Mouse (Mus musculus) liver, embryonic 15.5 days (tissue): ENCODE measurements around the gene Olfr1098. TPM values are rescaled to one million over a fixed set of nuclear protein-coding genes. Genes with fewer than 3 reads are reported as not detected.

ENCODE experiments used
- ATAC-seq: fragments of 200-750 bp; cut with Nextera tagmentation; 2 replicates; pipeline ENCODE4 v1.8.0; 2017; ENCODE audit warnings: moderate number of reproducible peaks, mild to moderate bottlenecking, moderate library complexity; ENCODE audit not compliant: insufficient read depth
- H3K27ac ChIP-seq: fragments of 300-500 bp; sonication (generic); replicated peaks from 2 replicates; pipeline ENCODE4 v1.5.1; 2015; ENCODE audit warnings: mild to moderate bottlenecking, inconsistent platforms
- H3K27me3 ChIP-seq: fragments of 300-500 bp; sonication (generic); 2 replicates; pipeline ENCODE4 v1.6.1; 2015; ENCODE audit warnings: mild to moderate bottlenecking, inconsistent platforms
- H3K36me3 ChIP-seq: fragments of 300-500 bp; sonication (generic); replicated peaks from 2 replicates; pipeline ENCODE4 v1.6.1; 2015; ENCODE audit warnings: moderate library complexity, mild to moderate bottlenecking, inconsistent platforms
- H3K4me1 ChIP-seq: fragments of 300-500 bp; sonication (generic); replicated peaks from 2 replicates; pipeline ENCODE4 v1.6.1; 2015; ENCODE audit warnings: inconsistent platforms
- H3K4me2 ChIP-seq: fragments of 300-500 bp; sonication (generic); 2 replicates; pipeline ENCODE4 v1.6.1; 2015; ENCODE audit warnings: moderate library complexity, mild to moderate bottlenecking, inconsistent platforms
- H3K4me3 ChIP-seq: fragments of 300-500 bp; sonication (generic); replicated peaks from 2 replicates; pipeline ENCODE4 v1.5.1; 2015; ENCODE audit warnings: mild to moderate bottlenecking, inconsistent platforms
- H3K9ac ChIP-seq: fragments of 300-500 bp; sonication (generic); 2 replicates; pipeline ENCODE4 v1.6.1; 2015; ENCODE audit warnings: moderate library complexity, mild to moderate bottlenecking, inconsistent platforms
- H3K9me3 ChIP-seq: fragments of 300-500 bp; sonication (generic); replicated peaks from 2 replicates; pipeline ENCODE4 v1.6.1; 2016; ENCODE audit warnings: inconsistent platforms
- WGBS: fragments of 180-500 bp; shearing (Covaris S2); methylation state at CpG from one replicate; pipeline ENCODE4 v1.1.7; 2015; ENCODE audit warnings: mixed read lengths; ENCODE audit not compliant: insufficient replicate concordance; 5-methylcytosine and 5-hydroxymethylcytosine counted together
- polyA plus RNA-seq: library from polyadenylated mRNA; unstranded; fragments of >200 nt; fragmentation: Nextera tagmentation; extraction: Ambion mirVana; gene quantifications from 2 replicates; pipeline ENCODE4 v1.2.1, GENCODE M21; 2015

Olfr1098 gene
- polyA plus RNA-seq = not detected in 2 replicates

- Histone ChIP-seq H3K27ac (no peak within 1 kb of the TSS), H3K9ac (no peak within 1 kb of the TSS), H3K4me1 (no peaks in the 10 kb centered on the region), H3K36me3 (no peaks in the 10 kb centered on the region), H3K9me3 (no peaks in the 10 kb centered on the region), H3K4me3 (no peak within 1 kb of the TSS), H3K4me2 (no peak within 1 kb of the TSS), H3K27me3 (no peaks in the 10 kb centered on the region)
- ATAC-seq = no peak
- WGBS = 74% methylated on average over 1 of the region's 1 CpGs
Measured at GRCm38 (mm10) chr2:86924445-86924844, at the start of gene Olfr1098. TSS of gene Olfr1098 (minus strand) at chr2:86924545.

- WGBS = 50% methylated on average over 1 of the region's 1 CpGs
- no peak within 1 kb of the TSS for H3K4me2 ChIP-seq
- H3K27me3 ChIP-seq = no peaks in the 10 kb centered on the region
- no peaks in the 10 kb centered on the region for H3K9me3 ChIP-seq
- H3K27ac ChIP-seq = no peak within 1 kb of the TSS
- ATAC-seq = no peak
- no peak within 1 kb of the TSS for H3K9ac ChIP-seq
- H3K4me3 ChIP-seq = no peak within 1 kb of the TSS
- H3K36me3 ChIP-seq = no peaks in the 10 kb centered on the region
- H3K4me1 ChIP-seq = no peaks in the 10 kb centered on the region
Measured at GRCm38 (mm10) chr2:86960593-86960992, 36.2 kb upstream of the Olfr1098 start, which contains the start of gene Olfr1099. TSS of gene Olfr1099 (minus strand) at chr2:86960693.

GRCm38 (mm10) chr2:86926557-86926956, 2.2 kb upstream of the Olfr1098 start:
- Histone ChIP-seq H3K9ac (no peak overlapping the region), H3K27ac (no peak overlapping the region), H3K27me3 (no peaks in the 10 kb centered on the region), H3K4me3 (no peak overlapping the region), H3K4me2 (no peak overlapping the region), H3K36me3 (no peaks in the 10 kb centered on the region), H3K4me1 (no peaks in the 10 kb centered on the region), H3K9me3 (no peaks in the 10 kb centered on the region)
- no peak for ATAC-seq

GRCm38 (mm10) chr2:86905647-86906046, 18.7 kb downstream of the Olfr1098 start:
- ATAC-seq = no peak
- H3K27ac ChIP-seq = no peak overlapping the region
- H3K9me3 ChIP-seq = no peaks in the 10 kb centered on the region
- no peaks in the 10 kb centered on the region for H3K27me3 ChIP-seq
- no peaks in the 10 kb centered on the region for H3K36me3 ChIP-seq
- H3K4me2 ChIP-seq = no peak overlapping the region
- H3K9ac ChIP-seq = no peak overlapping the region
- 64% methylated on average over 2 of the region's 2 CpGs for WGBS
- H3K4me3 ChIP-seq = no peak overlapping the region
- no peaks in the 10 kb centered on the region for H3K4me1 ChIP-seq

- H3K4me3 ChIP-seq = no peak within 1 kb of the TSS
- no peak within 1 kb of the TSS for H3K9ac ChIP-seq
- H3K4me1 ChIP-seq = no peaks in the 10 kb centered on the region
- H3K27me3 ChIP-seq = no peaks in the 10 kb centered on the region
- no peak for ATAC-seq
- H3K9me3 ChIP-seq = no peaks in the 10 kb centered on the region
- WGBS = 64% methylated on average over 1 of the region's 1 CpGs
- H3K36me3 ChIP-seq = no peaks in the 10 kb centered on the region
- no peak within 1 kb of the TSS for H3K4me2 ChIP-seq
- no peak within 1 kb of the TSS for H3K27ac ChIP-seq
Measured at GRCm38 (mm10) chr2:86892116-86892515, 32.2 kb downstream of the Olfr1098 start, which contains the start of gene Olfr1097. TSS of gene Olfr1097 (minus strand) at chr2:86892216.

- Histone ChIP-seq H3K27me3 (no peaks in the 10 kb centered on the region), H3K4me3 (no peak within 1 kb of the TSS), H3K27ac (no peak within 1 kb of the TSS), H3K36me3 (no peaks in the 10 kb centered on the region), H3K4me1 (no peaks in the 10 kb centered on the region), H3K9ac (no peak within 1 kb of the TSS), H3K4me2 (no peak within 1 kb of the TSS), H3K9me3 (no peaks in the 10 kb centered on the region)
- ATAC-seq = no peak
- WGBS = 48% methylated on average over 1 of the region's 1 CpGs
Measured at GRCm38 (mm10) chr2:86874702-86875101, 49.6 kb downstream of the Olfr1098 start, which contains the start of gene Gm13723. TSS of gene Gm13723 (minus strand) at chr2:86874802.

Other genes with a start within 250 kb of the Olfr1098 start
- not detected in 2 replicates for gene Olfr1086, start 244.5 kb downstream of the Olfr1098 start, polyA plus RNA-seq
- not detected in 2 replicates for gene Olfr1087, start 226.2 kb downstream of the Olfr1098 start, polyA plus RNA-seq
- not detected in 2 replicates for gene Olfr1089, start 190.8 kb downstream of the Olfr1098 start, polyA plus RNA-seq
- gene Olfr1090, start 165.6 kb downstream of the Olfr1098 start, polyA plus RNA-seq = not detected in 2 replicates
- gene Olfr1093, start 142.1 kb downstream of the Olfr1098 start, polyA plus RNA-seq = not detected in 2 replicates
- not detected in 2 replicates for gene Olfr141, start 114.5 kb downstream of the Olfr1098 start, polyA plus RNA-seq
- gene Olfr1094, start 99.9 kb downstream of the Olfr1098 start, polyA plus RNA-seq = not detected in 2 replicates
- gene Olfr1095, start 72.8 kb downstream of the Olfr1098 start, polyA plus RNA-seq = not detected in 2 replicates
- gene Gm13723, start 49.7 kb downstream of the Olfr1098 start, polyA plus RNA-seq = not detected in 2 replicates
- not detected in 2 replicates for gene Olfr1097, start 32.3 kb downstream of the Olfr1098 start, polyA plus RNA-seq
- gene Olfr1099, start 36.1 kb upstream of the Olfr1098 start, polyA plus RNA-seq = not detected in 2 replicates
- gene Olfr1100, start 55.4 kb upstream of the Olfr1098 start, polyA plus RNA-seq = not detected in 2 replicates
- not detected in 2 replicates for gene Olfr1101, start 66.7 kb upstream of the Olfr1098 start, polyA plus RNA-seq
- not detected in 2 replicates for gene Olfr1102, start 73.9 kb upstream of the Olfr1098 start, polyA plus RNA-seq
- gene Olfr1104, start 102.5 kb upstream of the Olfr1098 start, polyA plus RNA-seq = not detected in 2 replicates
- not detected in 2 replicates for gene Olfr1105, start 112.0 kb upstream of the Olfr1098 start, polyA plus RNA-seq
- gene Olfr1106, start 127.7 kb upstream of the Olfr1098 start, polyA plus RNA-seq = not detected in 2 replicates
- not detected in 2 replicates for gene Olfr1107, start 151.3 kb upstream of the Olfr1098 start, polyA plus RNA-seq
- gene Olfr1109, start 171.5 kb upstream of the Olfr1098 start, polyA plus RNA-seq = not detected in 2 replicates
- gene Olfr259, start 190.0 kb upstream of the Olfr1098 start, polyA plus RNA-seq = not detected in 2 replicates
- gene Olfr1110, start 215.8 kb upstream of the Olfr1098 start, polyA plus RNA-seq = not detected in 2 replicates
- not detected in 2 replicates for gene Olfr1111, start 228.1 kb upstream of the Olfr1098 start, polyA plus RNA-seq